Mouse (Mus musculus) kidney, adult 2 months (tissue): Measurements from ENCODE around the gene Cd300lg.

ENCODE experiments used
- CTCF ChIP-seq: fragments of 200-500 bp; conservative IDR thresholded peaks from 2 replicates; pipeline ENCODE4 v1.5.1; 2011; ENCODE audit warnings: low read depth, mild to moderate bottlenecking, control low read depth, low read length, moderate library complexity, mixed read lengths; ENCODE audit not compliant: insufficient read depth, insufficient read length
- POLR2A ChIP-seq: fragments of 200-500 bp; IDR thresholded peaks from one replicate; pipeline ENCODE4 v1.6.1; 2011; ENCODE audit warnings: low read depth, low read length, control low read depth

DNA sequence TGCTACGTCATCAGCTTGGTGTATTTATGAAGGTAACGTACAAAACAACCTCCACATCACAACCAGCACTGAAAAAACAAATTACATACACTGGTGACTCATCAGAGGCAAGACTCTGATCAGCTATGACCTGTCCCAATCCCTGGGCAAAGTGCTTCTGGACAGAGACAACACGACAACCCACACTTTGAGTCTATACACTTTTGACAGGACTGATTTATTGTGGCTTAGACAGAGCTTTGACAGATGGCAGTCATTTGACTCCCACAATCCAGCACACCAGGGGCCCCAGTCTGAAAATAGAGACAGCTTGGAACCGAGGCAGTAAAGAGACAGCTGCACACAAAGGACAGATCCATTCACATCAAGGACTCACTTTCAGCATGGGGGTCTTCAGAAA, 41.8 kb upstream of the Cd300lg start:
- TF ChIP-seq CTCF (no peak), POLR2A (no peak)
